Mouse (Mus musculus) 3134 (cell line): ENCODE measurements around the gene St6gal2.
A peak's percentile ranks its signal among the peaks of the same experiment; 100 is the strongest.

Experiments used
- DNase-seq: peaks from one replicate; pipeline ENCODE4 v3.0.0-alpha.2; 2011; ENCODE audit warnings: low spot score; ENCODE audit not compliant: insufficient read length; ENCODE audit errors: extremely low read depth

The St6gal2 gene

DNA sequence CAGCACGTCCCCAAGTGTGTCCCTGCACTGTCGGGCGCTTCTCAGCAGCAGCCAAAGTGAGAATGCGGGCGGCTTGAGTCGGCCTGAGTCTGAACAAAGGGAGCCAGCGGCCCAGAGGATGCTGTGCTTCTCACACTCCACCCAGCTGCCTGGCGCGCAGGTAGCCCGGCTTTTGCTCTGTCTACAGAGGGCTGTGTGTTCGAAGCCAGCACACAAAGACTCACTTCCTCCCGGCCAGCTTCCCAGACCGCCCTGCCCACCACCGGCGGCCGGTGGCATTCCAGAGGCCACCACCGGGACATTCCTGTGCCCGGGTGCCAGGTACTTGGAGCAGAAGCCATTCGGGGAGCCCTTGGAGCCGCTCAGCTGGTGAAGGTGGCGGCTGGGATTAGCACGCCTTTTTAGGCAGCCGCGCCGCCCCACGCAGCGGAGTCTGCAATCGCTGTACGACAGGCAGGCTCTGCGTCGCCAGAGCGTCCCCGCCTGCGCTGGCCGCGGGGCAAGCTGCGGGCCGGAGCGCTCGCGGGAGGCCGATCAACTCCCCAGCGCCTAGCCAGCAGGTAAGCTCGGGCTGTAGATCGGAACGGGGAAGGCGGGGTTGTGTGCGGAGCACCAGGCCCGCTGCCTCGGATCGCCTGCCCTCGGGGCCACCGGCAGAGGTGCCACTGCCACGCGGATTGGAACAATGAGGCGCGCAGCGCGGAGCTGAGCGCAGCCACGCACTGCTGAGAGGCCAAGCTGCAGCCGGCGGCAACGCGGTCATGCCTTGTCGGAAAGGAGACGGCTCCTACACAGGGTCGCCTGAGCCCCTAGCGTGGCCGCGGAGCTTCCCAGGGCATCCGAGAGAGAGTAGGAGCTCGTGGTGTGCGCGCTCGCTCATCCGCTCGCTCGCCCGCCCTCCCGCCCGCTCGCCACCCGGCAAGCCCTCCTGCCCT is at the start of gene St6gal2:
TSS of gene St6gal2 (plus strand) at position 133 of the 935 bp plus-strand sequence.
- peak; percentile 7 for DNase-seq

DNA sequence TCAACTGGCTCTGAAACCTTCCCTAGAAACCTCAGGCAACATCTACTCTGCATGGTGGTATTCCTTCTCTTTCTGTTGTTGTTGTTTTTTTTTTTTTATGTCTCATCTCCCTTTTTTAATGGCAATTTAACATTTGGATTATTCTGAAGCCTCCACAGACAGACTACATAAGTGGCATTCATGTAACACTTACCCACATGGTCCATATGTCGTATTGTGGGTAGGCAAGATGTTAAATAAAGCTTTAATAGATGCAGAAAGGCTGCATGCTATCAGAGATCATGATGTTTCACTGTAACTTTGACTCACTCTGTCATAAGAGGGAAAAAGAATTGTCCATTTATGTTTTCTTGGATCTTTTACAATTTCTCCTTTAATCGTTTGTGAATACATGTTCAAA is 39.1 kb upstream of the St6gal2 start:
- DNase-seq = no peak

DNA sequence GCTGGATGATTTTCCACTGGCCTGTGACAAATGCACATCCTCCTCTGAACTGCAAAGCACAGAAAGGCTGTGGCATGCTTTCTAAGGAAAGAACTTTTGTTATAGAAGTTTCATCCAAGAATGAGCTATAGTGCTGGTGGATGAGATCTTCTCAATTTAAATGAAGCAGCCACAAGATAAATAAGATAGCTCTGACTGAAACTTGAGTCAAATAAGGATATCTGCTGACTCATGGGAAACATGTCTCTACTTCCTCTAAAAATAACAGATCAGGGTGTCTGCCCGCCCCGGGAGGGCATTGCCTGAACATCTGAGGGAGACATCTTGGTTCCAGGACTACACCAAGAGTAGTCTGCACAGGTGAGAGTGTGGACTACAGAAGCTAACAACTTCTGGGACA is 28.7 kb upstream of the St6gal2 start:
- no peak for DNase-seq

DNA sequence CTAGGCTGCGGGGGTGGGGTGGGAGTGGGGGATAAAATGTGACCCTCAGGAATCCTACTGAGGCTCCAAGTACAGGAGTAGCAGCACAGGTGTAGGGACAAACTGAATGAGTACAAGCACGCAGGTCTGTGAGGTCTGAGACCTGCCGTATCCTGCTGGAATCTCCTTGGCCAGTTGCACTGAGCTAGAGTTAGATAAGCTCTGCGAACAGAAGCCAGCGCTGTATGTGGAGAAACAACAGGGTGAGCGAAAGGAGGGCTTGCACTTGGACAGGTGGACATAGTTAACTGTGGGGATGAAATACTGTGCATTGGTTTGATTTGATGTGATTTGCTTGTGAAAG is 974 bp downstream of the St6gal2 start:
- no peak for DNase-seq

DNA sequence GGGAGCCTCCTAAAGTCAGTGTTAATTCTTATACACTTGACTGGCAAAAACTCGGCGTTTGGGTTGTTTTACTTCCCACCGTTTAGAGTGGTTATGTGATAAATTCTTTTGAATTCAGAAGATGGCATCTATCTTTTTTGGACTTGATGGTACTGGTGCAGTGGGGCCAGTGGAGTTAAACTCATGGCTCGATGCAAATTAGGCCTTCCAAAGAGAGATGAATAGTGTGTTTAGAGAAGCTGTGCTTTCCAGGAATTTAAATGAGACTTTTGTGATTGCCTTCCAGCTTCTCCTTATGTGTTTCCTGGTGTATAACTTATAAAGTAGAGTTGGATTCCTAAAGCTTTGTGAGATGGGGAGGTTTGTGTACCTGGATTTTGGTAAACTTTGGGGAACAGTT is 1.5 kb downstream of the St6gal2 start:
- DNase-seq = no peak

DNA sequence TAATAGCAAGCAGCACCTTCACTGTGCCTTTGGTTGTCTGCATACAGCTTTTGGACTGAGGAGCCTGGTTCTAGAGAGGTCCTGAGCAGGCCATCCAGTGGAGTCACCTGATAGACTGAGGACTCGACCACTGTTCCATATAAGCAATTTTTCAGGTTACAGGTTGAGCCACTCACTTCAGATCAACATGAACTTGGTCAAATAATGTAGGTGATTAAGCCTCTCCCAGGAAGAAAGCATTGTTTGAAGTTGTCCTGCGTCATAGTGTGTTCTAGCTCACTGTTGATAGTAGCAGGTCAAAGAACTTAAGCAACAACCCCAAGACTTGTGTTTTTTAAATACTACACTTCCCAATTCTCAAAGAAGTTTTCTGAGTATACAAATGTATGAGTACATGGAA is 5.8 kb downstream of the St6gal2 start:
- DNase-seq = no peak

DNA sequence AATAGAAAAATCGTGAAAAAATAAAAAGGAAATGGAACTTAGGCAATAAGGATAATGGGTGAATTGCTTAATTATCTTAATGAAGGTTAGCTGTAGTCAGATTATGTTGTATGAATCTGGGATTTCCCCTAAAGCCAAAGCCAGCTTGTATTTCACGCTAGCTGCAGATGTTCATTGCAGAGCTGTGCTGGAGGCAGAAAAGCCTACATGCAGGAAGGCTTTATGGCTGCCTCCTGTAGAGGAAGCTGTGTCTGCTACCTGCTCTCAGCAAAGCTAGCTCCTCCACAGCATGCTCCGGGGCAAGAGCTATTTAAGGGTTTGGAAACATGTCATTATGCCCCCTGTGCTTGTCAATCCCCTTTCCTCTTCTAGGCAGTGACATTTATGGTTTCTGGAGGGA is 9.3 kb downstream of the St6gal2 start:
- no peak for DNase-seq

DNA sequence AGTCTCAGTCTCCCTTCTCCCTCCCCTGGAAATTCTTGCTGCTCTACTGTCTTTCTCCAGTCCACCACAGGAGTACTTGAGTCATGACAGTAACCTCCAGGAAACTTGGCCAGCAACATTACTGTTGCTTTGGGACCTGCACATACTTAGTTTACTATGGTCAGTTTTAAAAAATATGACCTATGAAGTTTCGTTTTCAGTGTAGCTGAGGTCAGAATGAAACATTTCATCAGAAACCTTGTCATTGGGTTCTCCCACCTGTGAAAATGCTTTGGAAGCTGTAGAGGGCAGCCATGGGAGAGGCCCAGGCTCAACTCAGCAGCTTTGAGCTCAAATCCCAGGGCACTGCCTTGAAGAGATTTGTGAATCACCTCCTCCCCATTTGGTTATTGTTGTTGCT is 15.0 kb downstream of the St6gal2 start:
- no peak for DNase-seq

DNA sequence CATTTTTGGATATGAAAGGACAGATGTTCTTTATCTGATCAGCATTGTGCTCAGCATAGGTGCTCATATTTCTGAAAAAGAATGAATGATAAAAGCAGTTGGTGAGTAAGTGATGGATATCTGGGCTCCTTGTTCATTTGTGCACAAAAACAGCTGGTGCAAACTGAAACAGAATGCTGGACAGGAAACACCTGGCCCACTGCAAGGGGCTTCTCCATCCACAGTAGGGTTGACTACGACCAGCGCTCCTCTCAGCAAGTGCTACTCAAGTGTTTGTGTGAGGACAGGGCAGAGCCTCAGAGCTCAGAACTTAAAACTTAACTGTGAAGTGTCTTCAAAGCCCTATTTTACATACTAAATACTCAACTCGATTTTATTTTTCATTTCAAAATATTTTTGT is 22.4 kb downstream of the St6gal2 start:
- DNase-seq = no peak

DNA sequence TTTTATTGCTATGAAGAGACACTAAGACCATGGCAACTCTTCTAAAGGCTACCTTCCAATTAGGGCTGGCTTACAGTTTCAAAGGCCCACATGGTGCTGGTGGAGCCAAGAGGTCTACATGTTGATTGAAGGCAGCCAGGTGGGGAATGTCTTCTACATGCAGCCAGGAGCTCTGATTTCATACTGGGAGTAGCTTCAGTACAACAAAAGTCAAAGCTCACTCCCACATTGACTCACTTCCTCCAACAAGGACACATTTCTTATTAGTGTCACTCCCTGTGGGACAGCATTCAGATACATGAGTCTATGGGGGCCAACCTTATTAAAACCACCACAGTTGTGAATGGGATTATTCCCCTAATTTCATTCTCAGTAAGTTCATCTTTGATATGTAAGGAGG is 23.8 kb downstream of the St6gal2 start:
- DNase-seq = no peak

DNA sequence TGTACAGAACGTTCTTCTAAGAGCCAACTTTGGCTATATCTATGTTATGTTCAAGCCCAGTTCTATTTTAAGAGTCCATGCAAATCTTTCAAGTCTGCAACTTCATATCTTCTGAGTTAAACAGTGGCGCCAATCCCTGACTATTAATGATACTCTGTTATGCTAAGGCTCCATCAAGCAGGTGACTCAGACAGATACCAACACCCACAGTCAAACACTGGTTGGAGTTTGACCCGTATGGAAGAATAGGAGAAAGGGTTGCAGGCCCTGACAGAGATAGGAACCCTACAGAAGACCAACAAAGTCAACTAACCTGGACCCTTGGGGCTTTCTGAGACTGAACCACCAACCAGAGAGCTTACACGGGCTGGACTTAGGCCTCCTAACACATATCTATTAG is 30.8 kb downstream of the St6gal2 start:
- DNase-seq = no peak

DNA sequence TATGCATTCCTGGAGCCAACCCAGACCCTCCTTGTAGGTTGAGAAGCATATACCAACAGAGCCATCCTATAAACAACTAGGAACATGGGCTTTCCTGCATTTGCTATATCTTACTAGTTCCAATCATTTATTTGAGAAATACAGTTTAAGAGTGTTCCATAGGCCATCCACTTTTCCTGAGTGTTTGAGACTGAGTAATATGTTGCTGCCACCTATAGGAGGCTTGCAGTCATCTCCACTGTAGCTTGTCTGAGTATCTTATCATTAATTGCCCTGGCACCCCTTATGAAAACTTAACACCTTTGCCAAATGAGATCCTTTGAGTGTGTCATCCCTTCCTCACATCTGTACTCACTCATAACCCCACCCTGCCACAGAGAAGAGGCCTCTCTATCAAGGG is 32.2 kb downstream of the St6gal2 start:
- no peak for DNase-seq

DNA sequence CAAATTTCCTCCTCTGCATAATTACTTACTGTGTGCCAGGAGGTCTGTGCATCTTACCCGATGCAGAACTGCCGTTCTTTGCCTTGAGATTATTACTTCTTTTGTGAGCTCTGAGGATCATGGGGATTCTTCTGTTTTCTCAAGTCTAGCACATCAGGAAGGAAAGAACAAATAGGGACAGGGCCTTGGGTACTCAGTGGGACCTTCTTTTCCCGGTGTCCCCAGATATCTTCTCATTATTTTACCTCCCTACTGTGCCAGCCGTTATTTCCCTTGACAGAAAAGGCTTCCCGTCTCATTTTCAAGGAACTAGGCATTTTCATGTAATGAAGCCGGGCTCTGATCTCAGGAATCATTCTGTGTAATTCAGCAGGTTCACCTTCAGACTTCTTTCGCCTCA is 34.2 kb downstream of the St6gal2 start:
- DNase-seq = no peak

DNA sequence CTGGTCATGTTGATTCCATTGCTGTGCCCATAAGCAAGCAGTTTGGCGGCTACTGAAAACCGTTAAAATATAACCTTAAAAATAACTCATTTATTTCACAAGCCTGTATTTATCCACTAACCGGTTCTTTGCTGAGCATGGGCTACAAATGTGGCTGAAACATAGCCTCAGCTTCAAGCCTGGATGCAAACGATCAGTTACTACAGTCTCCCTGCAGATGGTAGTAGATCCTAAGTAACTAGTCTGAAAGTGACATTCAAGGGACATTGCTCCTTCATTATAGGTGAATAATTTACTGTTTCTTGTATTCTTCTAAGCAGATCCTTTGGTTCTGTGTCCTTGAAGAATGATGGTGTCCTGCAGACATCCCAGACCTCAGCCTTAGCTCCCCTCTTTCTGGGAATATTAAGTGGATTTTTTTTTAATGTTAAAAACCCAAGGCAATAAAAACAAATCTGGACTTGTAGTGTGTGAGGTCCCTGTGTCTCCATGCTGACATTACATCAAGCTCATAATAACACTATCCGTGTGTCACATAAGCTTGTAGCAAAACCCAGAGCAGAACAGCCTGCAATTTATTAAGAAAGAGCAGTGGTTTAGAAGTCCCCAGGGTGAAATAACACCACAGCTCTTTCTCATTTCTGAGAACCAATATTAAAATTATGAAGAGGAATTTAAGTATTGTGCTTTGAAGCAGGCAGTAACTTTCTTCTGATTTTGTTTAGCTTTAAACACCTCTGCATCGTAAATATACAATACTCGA is 39.1 kb downstream of the St6gal2 start:
- no peak for DNase-seq

DNA sequence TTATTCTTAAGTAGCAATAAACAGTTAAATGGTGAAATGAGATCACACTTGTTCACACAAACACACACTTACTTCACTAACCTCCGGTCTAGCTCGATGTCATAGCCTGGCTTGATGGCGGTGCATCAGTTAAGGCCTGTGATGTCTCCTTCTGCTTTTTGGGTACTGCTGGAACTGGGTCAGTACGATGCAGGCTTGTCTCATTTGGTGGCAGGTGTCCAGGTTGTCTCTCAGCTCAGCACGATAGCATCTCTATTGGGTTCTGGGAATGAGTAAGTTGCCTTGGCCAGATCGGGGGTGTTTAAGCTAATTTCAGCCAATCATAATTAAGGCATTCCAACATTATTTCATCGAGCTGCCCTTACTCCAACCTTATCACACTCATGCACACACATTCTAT is 86.7 kb downstream of the St6gal2 start:
- DNase-seq = no peak

DNA sequence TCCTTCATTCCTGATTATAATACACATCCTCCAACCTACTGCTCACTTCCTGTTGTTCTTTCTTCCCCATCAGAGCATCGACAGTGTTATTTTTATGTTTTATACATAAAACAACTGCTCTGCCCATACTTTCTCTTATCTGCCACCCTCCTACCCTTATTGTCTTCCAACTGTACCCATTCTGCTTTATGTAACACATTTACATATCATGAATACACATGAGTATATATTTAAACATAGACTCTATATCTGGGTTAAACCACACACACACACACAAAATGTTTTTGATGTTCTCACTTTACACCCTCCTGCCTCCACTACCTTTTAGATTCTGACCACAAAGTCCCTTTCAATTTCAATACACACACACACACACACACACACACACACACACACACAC is 103.3 kb downstream of the St6gal2 start:
- no peak for DNase-seq

DNA sequence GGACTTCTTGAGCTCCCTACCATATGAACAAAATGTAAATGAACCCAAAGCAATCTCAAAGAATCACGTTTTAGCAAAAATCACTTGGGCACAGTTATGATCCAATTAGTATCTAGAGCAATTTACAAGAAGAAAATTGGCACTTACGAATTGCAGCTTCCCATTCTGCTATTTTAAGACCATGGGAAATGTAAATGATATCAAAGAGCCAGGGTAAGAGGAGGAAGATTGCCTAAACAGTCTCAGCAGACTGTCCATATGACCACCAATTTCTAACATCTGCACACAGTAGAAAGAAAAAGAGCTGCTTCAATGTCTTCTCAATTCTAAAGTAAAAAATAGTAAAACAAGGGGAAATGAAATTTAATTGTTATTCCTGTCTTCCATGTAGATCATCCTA is 116.6 kb downstream of the St6gal2 start:
- no peak for DNase-seq
